Mouse (Mus musculus) lung, postnatal 0 days (tissue): ENCODE measurements at regions not wholly inside any gene's neighbourhood (a gene's known extent, or its start where the extent isn't known, plus 50 kb on each side); places are given as distances from the start of the nearest gene placed in this dataset.

Experiments
- CTCF ChIP-seq: IDR thresholded peaks from 2 replicates; pipeline ENCODE4 v1.5.1; 2016; ENCODE audit warnings: antibody characterized with exemption, mild to moderate bottlenecking
- EP300 ChIP-seq: IDR thresholded peaks from 2 replicates; pipeline ENCODE4 v1.6.1; 2016; ENCODE audit warnings: antibody characterized with exemption, mild to moderate bottlenecking, control low read depth

- TF ChIP-seq CTCF (no peak), EP300 (no peak)
Observed at GRCm38 (mm10) chr6:94344296-94344695, 60.6 kb upstream of the Magi1 start.
